Mouse (Mus musculus) thymus, postnatal 25 days (tissue): ENCODE measurements around the gene Defb6.

ENCODE experiments used
- DNase-seq: peaks from one replicate; pipeline ENCODE4 v3.0.0; 2022

Defb6 gene

DNA sequence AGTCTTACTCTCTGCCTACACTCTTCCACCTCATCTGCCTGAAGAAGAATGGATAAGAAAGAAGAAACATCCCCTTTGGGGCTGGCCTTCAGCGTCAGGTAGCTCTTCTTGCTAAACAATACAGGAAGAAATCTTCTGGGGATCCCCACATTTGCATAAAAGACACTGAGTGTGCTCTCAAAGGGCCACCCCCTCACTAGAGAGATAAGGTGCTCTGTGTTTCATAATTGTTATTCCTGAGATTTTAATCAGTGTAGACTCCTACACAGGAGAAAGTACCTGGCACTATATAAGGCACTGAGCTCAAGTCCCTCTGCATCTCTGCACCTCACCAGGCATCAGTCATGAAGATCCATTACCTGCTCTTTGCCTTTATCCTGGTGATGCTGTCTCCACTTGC is at the start of gene Defb6:
Gene Defb6, plus strand, starts transcription at position 318 of the 400 bp plus-strand sequence.
- no peak for DNase-seq

DNA sequence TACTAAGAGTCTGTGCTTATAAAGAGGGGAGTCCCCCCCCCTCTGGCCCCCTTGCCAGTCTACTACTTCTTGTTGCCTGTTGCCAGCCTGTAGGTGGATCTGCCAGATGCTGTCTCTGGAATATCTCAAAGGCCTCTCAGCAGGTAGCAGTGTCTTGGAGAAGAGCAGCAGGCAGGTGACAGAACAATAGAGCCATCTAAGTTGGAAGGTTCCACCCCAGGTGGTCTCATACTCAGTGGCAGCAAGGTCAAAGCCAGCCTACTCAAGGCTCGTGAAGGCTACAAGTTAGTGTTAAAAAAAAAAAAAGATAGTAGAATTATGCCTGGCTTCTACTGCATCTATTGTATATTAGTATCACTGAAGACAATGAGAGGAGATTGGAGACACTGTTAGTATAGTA is 12.8 kb downstream of the Defb6 start:
- no peak for DNase-seq

DNA sequence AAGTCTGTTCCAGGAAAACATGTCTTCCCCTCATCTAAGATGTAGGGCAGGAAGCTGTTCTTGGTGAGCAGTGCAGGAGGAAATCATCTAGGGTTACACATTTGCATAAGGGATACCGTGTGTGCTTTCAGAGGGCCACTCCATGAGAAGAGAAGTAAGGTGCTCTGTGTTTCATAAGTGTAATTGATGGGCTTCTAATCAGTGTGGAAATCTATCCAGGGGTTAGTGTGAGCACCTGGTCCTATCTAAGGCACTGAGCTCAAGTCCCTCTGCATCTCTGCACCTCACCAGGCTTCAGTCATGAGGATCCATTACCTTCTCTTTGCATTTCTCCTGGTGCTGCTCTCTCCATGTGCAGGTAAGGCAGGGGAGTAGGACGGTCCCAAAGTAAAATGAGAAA is 14.3 kb downstream of the Defb6 start, which contains the start of gene Defb46:
Gene Defb46, plus strand, starts transcription at position 301 of the 400 bp plus-strand sequence.
- no peak for DNase-seq

DNA sequence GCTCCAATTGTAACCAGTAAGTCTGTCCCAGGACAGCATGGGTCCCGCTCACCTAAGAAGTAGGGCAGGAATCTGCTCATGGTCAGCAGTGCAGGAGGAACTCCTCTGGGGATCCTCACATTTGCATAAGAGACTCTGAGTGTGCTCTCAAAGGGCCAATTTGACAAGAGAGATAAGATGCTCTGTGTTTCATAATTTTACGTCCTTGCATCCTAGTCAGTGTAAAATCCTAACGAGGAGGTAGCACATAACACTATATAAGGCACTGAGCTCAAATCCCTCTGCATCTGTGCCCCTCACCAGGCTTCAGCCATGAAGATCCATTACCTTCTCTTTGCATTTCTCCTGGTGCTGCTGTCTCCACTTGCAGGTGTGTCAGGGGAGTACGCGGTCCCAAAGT is 22.0 kb downstream of the Defb6 start, which contains the start of gene Defb5:
Gene Defb5, plus strand, starts transcription at position 301 of the 400 bp plus-strand sequence.
- no peak for DNase-seq

DNA sequence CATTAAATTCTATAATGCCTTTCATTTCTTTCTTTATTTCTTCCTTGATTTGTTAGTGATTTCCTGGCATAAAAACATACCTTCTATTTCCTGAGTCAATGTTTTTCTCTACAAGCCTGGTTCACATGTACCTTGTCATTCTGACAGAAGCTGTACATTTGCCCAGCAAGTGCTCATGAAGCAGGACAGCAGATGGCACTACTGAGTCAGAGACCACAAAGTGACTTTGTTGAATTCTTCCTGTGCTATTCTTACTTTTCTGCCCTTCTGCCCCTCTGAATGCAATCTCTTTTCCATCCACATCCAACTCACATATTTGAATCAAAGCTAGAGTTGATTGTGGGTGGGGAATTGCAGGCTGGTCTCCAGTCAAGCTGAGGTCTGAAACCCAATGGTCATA is 32.9 kb downstream of the Defb6 start:
- DNase-seq, result no peak

DNA sequence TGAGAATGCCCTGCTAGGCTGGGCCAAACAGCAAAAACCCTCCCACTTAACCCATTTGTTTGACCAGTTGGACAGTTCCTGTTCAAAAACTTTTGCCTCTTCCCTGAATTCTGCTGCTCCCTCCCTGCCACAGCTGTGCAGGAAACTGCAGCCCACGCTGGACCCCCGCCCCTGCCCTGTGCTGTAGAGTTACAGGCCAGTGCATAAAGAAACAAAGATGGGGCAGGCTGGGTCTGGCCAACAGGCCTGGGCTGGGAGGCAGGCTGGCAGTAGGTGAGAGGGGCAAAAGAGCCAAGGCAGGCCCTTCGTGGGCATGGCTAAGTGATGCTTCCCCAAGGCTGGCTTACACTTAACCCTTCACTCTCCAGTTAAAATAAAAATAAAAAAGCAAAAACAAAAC is 34.4 kb downstream of the Defb6 start:
- no peak for DNase-seq
